Mouse (Mus musculus) liver, adult 2 months (tissue): ENCODE data around the gene Gabbr1.

Experiments
- CTCF ChIP-seq: fragments of 200-500 bp; IDR thresholded peaks from 2 replicates; pipeline ENCODE4 v1.5.1; 2011; ENCODE audit warnings: low read depth, low read length, control low read depth
- POLR2A ChIP-seq: fragments of 200-500 bp; IDR thresholded peaks from 2 replicates; pipeline ENCODE4 v1.6.1; 2011; ENCODE audit warnings: low read length, control low read depth; ENCODE audit not compliant: insufficient read depth; ENCODE audit errors: extremely low read depth

- TF ChIP-seq CTCF (no peak), POLR2A (no peak)
Observed at GRCm38 (mm10) chr17:37028212-37028611, 17.6 kb upstream of the Gabbr1 start.
